Mouse (Mus musculus) mature B cell (primary cell): Measurements from ENCODE around the gene Cib4.

ENCODE experiments used
- in situ Hi-C: fragments of 300-500 bp; cut with MboI; formaldehyde crosslinking; loops from 2 replicates; pipeline ENCODE4 v1.14.3; 2019

The Cib4 gene

DNA sequence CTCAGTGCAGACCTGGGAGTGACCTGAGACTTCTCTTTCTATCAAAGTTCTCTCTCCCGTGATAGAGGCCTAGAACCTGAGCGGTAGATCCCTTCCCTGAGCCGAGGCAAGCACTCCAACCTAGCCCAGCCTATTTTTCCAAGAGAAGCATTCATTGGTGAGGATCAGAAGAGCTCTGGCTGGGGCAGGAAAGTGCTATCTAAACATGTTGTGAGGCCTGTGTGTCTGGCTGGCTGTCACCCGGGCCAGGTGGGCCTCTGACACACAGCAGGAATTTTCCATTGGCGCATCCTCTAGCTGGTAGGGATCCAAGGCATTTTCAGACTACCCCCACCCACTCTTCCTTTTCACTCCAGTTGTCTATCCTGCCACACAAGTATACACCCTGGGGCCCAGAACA lies 26.2 kb upstream of the Cib4 start:
- in situ Hi-C loops = no loop called here

DNA sequence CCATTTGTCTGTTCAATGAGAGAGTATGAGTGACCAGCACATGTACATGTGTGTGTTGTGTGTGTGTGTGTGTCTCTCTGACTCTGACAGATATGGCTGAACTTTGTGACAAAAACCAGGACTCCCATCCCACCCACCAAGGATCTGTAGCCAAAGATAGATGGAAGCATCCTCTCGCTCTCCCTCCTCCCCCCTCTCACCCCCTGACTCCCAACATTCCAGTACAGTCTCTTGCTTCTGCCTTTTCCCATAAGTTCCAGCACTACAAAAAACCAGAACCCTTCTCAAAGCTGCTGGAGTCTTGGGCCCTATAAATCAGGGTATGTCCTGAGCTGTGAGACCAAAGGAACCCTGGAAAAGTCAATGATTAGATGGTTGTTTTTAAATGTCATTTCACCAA lies 22.8 kb upstream of the Cib4 start:
- in situ Hi-C loops = no loop called here

DNA sequence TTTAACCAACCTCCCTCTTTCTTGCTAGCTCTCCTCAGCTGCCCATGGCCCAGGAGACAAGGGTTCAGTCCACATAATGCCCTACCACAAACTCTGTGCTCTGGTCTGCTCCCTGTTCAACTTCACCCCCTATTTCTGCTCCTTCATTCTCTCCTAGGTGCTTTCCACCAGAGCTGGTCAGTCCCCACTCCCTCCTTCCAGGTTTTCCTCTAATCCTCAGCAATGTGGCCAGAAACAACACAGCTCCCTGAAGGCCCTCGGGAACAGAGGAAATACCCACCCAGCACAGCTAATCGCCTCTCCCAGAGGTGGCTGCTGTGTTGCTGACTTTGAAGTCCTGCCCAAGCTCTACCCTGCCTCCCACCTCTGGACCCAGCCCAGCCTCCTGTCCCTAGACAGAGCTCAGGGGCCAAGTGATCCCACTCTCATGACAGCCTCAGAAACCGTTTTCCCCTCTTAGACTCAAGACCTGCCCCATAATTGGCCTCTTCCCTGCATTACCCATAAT lies 14.4 kb upstream of the Cib4 start:
- in situ Hi-C loops = no loop called here

DNA sequence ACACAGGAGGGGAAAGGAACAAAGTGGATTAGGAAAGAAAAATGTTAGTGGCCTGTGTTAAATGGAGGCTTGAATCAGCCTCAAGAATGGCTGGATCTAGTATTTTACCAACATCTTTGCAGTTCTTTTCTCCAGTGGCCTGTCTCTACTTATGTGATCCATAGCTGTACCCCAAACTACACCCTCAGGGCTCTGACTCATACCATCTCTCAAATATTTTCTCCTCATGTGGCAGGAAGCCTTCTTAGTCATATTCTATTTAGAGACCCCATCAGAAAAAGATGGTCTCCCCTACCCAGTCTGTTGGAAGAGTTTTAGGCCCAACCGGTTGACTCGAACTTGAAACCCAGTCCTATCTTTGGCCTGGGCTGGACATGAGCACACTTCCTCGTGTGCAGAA lies 13.8 kb upstream of the Cib4 start:
- in situ Hi-C loops = no loop called here

GRCm38 (mm10) chr5:30556284-30556683 lies 10.6 kb upstream of the Cib4 start:
- in situ Hi-C loops = no loop called here

GRCm38 (mm10) chr5:30554981-30555380 lies 9.3 kb upstream of the Cib4 start:
- in situ Hi-C loops = no loop called here

DNA sequence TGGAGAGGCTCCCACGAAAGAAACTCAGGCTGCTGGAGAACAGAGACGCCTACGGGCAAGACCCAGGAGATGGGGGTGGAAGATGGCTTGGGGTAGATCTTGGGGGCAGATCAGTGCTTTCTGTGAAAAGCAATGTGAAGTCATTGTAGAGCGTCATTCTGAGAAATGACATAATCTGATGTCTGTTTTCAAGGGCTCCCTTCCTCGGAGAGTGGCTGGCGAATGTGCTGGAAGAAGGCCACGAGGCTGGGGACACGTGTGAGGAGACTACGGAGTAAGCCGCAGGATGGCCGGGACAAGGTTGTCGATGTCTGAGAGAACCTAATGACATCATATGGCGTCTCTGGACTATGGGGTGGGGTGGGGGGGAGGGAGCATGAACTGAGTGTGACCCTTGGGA lies 8.3 kb upstream of the Cib4 start:
- in situ Hi-C loops = no loop called here

DNA sequence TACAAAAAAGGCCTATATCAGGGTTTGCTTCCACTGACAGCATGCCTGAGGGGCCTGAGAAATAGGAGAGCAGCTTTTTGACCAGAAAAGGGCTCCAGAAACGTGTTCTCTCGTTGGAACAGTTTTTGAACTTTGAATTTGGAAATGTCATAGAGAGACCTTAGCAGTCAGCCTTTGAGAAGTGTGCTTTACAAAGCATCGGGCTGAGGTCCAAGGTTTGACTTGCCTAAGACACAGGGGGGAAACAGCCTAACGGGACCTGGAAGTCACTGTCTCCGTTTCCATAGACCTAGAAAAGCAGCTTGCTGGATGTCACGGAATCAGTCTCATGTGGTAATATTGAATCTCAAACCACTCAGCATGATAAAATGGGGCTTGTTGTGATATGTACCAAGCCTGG lies 6.4 kb upstream of the Cib4 start:
- in situ Hi-C loops = no loop called here

GRCm38 (mm10) chr5:30551022-30551638 lies 5.5 kb upstream of the Cib4 start:
- in situ Hi-C loops = no loop called here

GRCm38 (mm10) chr5:30550334-30551021 lies 4.8 kb upstream of the Cib4 start:
- in situ Hi-C loops = no loop called here

DNA sequence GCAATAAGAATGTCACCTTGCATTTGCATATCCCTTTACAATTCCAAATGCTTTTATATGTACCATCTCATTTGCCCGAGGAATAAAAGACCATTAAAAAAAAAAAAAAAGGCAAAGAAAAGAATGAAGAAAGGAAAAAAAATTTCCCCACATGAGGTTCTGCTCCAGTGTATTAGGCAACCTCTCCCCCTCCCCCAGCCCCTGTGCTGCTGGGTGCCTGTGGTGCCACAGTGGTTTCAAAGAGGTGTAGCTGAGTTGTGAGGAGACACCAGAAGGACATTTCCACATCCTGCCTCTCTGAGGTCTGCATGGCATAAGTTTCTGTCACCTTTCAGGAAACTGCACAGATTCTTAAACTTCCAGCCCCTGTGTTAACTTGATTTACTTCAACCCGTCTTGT lies 3.0 kb upstream of the Cib4 start:
- in situ Hi-C loops = no loop called here

- in situ Hi-C loops = no loop called here
Observed at GRCm38 (mm10) chr5:30536051-30536570, 9.5 kb downstream of the Cib4 start.

DNA sequence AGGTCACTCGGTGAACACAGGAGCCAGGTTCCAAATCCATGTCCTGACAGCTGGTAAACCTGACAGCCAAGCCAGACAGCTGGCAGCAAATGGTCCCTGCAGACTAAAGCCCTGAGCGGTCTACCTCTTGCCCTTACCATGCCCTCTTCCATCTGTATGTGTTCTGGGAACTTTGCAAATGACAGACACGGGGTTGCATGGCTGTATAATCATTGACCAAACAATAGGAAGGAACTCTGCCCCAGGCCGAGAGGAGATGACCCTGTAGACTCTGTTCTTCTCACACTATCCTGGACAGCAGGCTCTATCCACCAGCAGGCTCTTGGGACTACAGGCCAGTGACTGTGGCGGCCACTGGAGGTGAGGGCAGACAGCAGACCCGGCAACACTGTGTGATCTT lies 11.0 kb downstream of the Cib4 start:
- in situ Hi-C loops = no loop called here

DNA sequence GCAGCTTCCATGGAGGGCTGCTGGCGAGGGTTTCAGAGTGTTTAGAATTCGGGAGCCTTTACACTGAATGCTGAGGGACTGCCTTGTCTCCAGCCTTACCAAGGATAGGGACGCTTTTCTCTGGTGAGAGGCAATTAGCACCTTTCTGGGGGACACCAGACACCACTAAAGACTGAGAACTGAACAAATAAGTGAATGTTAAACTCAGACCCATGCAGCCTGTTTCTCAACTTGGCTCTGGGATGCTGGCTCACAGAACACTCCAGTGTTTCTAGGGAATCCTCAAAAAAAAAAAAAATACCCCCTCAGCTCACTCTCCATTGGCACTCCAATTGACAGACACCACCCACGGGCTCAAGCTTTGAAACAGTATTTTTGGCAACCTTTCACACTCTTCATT lies 16.7 kb downstream of the Cib4 start:
- in situ Hi-C loops = no loop called here

DNA sequence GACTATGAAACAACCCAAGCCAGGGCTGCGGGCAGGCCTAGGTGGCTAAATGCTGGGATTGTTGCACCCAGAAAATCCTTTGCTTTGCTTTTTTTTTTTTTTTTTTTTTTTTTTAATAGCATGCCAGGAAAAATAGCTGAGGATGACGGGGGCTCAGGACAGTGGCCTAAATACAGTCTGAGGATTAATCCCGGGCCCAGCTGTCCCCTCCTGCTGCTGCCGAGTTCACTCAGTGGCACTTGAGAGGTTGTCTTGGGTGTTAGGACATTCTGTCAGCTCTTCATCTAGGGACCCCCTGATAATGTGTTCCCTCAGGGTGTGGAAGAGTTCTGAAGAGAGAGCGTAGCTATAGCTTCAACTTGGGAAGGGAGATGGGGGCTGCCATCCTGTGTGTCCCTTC lies 18.5 kb downstream of the Cib4 start:
- in situ Hi-C loops = no loop called here

GRCm38 (mm10) chr5:30525920-30526836 lies 19.5 kb downstream of the Cib4 start:
- in situ Hi-C loops = no loop called here

- in situ Hi-C loops = no loop called here
Observed at GRCm38 (mm10) chr5:30524213-30524612, 21.4 kb downstream of the Cib4 start.

GRCm38 (mm10) chr5:30523131-30523530 lies 22.5 kb downstream of the Cib4 start:
- in situ Hi-C loops = no loop called here

- in situ Hi-C loops = no loop called here
Observed at GRCm38 (mm10) chr5:30522406-30522805, 23.2 kb downstream of the Cib4 start.

DNA sequence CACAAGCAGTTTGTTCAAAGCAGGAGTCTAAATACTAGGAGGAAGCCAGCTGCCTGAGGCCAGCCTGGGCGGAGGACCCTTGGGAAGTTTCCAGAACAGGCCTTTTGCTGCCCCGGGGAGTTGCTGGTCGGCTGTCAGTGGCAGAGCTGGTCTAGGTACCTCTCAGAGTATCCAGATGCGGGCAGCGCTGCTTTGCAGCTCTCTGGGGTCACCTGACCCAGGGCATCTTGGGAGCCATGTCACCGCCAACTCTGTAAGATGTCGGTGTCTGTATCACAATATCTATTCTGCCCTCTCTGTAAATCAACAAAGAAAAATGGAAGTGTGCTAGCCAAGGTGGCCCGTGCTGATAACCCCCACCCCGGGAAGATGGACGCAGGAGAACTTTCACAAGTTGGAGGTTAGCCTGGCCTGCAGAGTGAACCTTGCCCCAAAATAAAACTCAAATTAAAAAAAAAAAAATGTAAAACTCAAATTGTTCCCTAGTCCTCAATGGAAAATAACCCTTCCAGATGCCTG lies 25.4 kb downstream of the Cib4 start:
- in situ Hi-C loops = no loop called here

- in situ Hi-C loops = no loop called here
Observed at GRCm38 (mm10) chr5:30519494-30519893, 26.1 kb downstream of the Cib4 start.

- in situ Hi-C loops = no loop called here
Observed at GRCm38 (mm10) chr5:30518547-30518946, 27.1 kb downstream of the Cib4 start.
